Mouse (Mus musculus): Measurements from ENCODE around the gene Mdm4.

Mdm4 gene

DNA sequence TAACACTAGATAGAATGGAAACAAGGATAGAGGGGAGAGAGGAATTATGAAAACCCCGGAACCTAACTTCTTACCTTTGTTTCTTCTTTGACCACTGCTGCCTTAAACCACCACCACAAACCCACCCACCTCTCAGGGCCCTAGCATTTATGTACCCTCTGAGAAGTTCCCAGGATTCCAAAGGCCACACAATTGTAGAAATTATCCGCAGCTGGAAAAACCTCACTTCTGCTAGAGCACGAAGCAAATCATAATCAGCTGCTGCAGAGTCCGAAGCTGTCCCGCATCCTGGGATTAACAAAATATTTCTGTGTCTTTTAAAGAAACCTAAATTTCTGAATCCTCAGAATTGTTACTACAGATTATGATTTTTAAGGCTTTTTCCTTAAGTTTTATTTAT lies at the start of gene Mdm4:
Gene Mdm4, minus strand, starts transcription at position 101 of the 400 bp plus-strand sequence.
- no peak for DNase-seq (ENCODE audit: extremely low spot score)

GRCm38 (mm10) chr1:133080079-133080561 lies 49.8 kb upstream of the Mdm4 start:
- DNase-seq (ENCODE audit: extremely low spot score): peak; percentile 67

GRCm38 (mm10) chr1:133079509-133079908 lies 49.1 kb upstream of the Mdm4 start:
- peak; percentile 45 for DNase-seq (ENCODE audit: extremely low spot score)

DNA sequence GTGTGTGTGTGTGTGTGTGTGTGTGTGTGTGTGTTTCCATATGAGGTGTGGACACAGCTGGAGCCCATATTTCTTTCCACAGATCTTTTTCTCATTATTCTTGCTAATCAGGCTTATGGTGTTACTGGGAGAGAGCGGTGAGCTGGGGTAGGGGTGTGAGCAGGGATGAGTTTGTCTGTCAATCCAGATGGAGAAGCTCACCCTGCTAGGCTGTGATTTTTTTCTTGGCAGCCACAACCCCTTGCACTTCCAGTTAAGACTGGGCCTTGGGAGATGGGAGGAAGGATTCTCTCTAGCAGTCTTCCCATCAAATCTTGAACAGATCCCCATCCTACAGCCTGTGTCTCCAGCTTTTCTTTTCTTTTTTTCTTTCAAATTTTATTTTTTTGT lies 48.0 kb upstream of the Mdm4 start:
- no peak for DNase-seq (ENCODE audit: extremely low spot score)

- DNase-seq (ENCODE audit: extremely low spot score): no peak
Measured at GRCm38 (mm10) chr1:133077606-133078337, 47.4 kb upstream of the Mdm4 start.

DNA sequence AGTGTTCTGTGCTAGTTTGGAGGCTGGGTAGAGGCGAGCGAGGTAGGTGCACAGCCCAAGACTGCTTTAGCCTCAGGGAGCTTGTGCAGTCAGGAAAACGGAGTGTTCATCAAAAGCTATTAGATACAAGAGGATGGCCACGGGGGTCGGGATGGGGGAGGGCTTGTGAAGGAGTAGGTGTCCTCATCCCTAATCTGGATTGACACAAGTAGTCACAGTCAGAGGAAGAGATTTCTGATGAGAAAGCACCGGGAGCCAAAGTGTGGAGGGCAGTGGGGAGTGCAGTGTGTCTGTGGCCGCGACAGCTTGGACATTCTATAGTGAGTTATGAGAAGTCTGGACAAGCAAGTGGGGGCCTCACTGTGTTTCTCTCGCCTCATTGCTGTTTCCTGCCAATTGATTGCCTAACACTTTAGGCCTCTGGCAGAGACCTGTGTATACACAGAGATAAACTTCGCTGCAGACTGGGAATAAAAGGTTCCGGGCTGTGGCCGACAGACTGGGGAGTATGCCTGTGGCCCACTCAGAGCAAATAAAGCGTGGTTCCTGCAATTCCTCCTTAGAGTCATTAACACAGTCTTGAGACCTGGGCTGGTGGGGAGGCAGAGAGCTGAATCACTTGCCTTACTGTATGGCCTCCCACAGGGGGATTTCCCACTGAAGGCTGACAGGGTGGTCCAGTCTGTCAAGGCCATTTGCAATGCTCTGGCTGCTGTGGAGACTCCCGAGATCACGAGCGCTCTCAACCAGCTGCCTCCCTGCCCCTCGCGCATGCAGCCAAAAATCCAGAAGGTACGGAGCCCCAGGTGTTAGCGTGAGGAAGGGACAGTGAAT lies 46.5 kb upstream of the Mdm4 start:
- peak; percentile 27 for DNase-seq (ENCODE audit: extremely low spot score)

- DNase-seq (ENCODE audit: extremely low spot score): no peak
Measured at GRCm38 (mm10) chr1:133075651-133076400, 45.5 kb upstream of the Mdm4 start.

GRCm38 (mm10) chr1:133074541-133074940 lies 44.2 kb upstream of the Mdm4 start:
- DNase-seq (ENCODE audit: extremely low spot score): no peak

GRCm38 (mm10) chr1:133073327-133073856 lies 43.0 kb upstream of the Mdm4 start:
- no peak for DNase-seq (ENCODE audit: extremely low spot score)

- no peak for DNase-seq (ENCODE audit: extremely low spot score)
Measured at GRCm38 (mm10) chr1:133071666-133072381, 41.5 kb upstream of the Mdm4 start.

DNA sequence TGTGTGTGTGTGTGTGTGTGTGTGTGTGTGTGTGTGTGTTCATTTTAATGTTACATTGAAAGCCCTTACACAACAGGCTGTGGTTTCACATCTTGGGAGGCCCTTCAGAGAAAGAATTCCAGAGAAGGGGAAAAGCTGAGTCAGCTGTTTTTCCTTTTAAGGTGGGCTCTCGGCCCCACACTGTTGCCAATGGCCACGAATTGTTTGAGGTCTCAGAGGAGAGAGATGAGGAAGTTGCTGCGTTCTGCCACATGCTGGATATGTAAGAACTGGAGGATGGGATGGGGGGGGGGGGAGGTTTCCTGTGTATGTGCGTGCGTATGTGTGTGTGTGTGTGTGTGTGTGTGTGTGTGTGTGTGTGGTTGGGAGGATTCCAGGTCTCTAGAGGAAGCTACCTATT lies 39.8 kb upstream of the Mdm4 start:
- no peak for DNase-seq (ENCODE audit: extremely low spot score)

- DNase-seq (ENCODE audit: extremely low spot score): no peak
Measured at GRCm38 (mm10) chr1:133069275-133070120, 39.1 kb upstream of the Mdm4 start.

- DNase-seq (ENCODE audit: extremely low spot score): no peak
Measured at GRCm38 (mm10) chr1:133068669-133069274, 38.4 kb upstream of the Mdm4 start.

- no peak for DNase-seq (ENCODE audit: extremely low spot score)
Measured at GRCm38 (mm10) chr1:133068268-133068667, 37.9 kb upstream of the Mdm4 start.

- DNase-seq (ENCODE audit: extremely low spot score): no peak
Measured at GRCm38 (mm10) chr1:133063164-133063563, 32.8 kb upstream of the Mdm4 start.

- no peak for DNase-seq (ENCODE audit: extremely low spot score)
Measured at GRCm38 (mm10) chr1:133060681-133061080, 30.3 kb upstream of the Mdm4 start.

DNA sequence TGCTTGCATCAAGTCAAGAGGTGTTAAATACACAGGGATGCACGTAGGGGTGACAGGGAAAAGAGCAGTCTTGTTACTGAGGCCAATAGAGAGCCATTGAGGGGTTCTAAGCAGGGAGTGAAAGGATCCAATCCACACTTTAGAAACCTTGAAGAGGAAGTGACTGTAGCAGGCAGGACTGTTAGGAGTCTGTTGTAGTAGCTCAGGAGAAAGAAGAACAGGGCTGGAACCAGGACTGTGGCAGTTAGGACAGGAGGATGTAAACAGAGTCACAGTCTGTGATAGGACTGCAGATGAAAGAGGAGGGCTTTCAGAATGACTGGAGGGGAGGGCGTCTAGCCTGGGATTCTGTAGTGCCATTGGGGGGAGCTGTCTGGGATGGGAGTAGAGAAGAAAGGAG lies 29.2 kb upstream of the Mdm4 start:
- DNase-seq (ENCODE audit: extremely low spot score): no peak

- DNase-seq (ENCODE audit: extremely low spot score): no peak
Measured at GRCm38 (mm10) chr1:133057345-133058034, 27.1 kb upstream of the Mdm4 start.

- no peak for DNase-seq (ENCODE audit: extremely low spot score)
Measured at GRCm38 (mm10) chr1:133054326-133054725, 24.0 kb upstream of the Mdm4 start.
